17 mouse cellular contexts compared by ENCODE assay signal in genomic region chr7:118738730-118739129, GRCm38 (mm10). TPM values are rescaled to one million over a fixed set of nuclear protein-coding genes. Genes with fewer than 3 reads are reported as not detected.
A peak's percentile ranks its signal among the peaks of the same experiment; 100 is the strongest.
DNase-seq lines count a peak whose midpoint lies in the region; ATAC-seq and TF ChIP-seq lines count a peak whose summit lies in the region.
"Had no signal": no experiment of that assay in that cellular context is flagged by ENCODE, and none has a peak within 500 bp of the region (broad histone marks: within the 10 kb centered on the region; RNA-seq: fewer than 3 reads in every experiment).

No protein-coding gene starts in this region.

- no peak overlapping the region for H3K4me3 ChIP-seq in left cerebral cortex, adult 2 months
- H3K4me3 ChIP-seq: embryonic facial prominence, embryonic 15.5 days; forebrain, embryonic 12.5 days; kidney, embryonic 15.5 days; myocyte had no signal

- DNase-seq in CD4-positive, CD25-positive, alpha-beta regulatory T cell, adult 2 months (ENCODE audit: low read depth, low spot score): peak; percentile 14
- DNase-seq in left cerebral cortex, adult 2 months (ENCODE audit: extremely low spot score in 1 of 2, low spot score in 2 of 2): no peak
- no peak for DNase-seq in left cerebral cortex, adult 9 months (ENCODE audit: low spot score in 2 of 2)
- peak; percentile 18 for DNase-seq in 3T3-L1 (ENCODE audit: low read depth, low spot score)
- DNase-seq in brain, adult 2 months (ENCODE audit: low read depth, low spot score): peak; percentile 32
- no peak for DNase-seq in spleen, postnatal 10 days (ENCODE audit: low spot score in 2 of 2)
- DNase-seq: adrenal gland, postnatal 25 days; cerebellum, postnatal 36 days; heart, postnatal 14 days; lung, postnatal 14 days; right cerebral cortex, adult 18-20 months had no signal

- no peak overlapping the region for H3K27ac ChIP-seq in left cerebral cortex, adult 2 months
- H3K27ac ChIP-seq: embryonic facial prominence, embryonic 15.5 days; forebrain, embryonic 12.5 days; kidney, embryonic 15.5 days had no signal

- TF ChIP-seq CTCF in left cerebral cortex, adult 2 months (IDR thresholded peaks at IDR 0.05): peak; percentile 44

- intact Hi-C loops in left cerebral cortex, adult 2 months (cut with DNase I): no loop called here

- no peak for ATAC-seq in CD4-positive, CD25-positive, alpha-beta regulatory T cell, adult 4 months
- ATAC-seq in frontal cortex, adult (ENCODE audit: low TSS enrichment): no peak

RNA-seq across cellular contexts. Expression of gene Vps35l, which starts 1.3 kb away (rescaled TPM):
- 100 to 1,000 TPM in 1 of 2 experiments, 10 to 100 TPM in 1; 67.3 to 132 TPM for polyA plus RNA-seq in CD4-positive, CD25-positive, alpha-beta regulatory T cell, adult 4 months (2017; shearing (Covaris generic))
- 10 to 100 TPM; 51.8 to 55.5 TPM for total RNA-seq in left cerebral cortex, adult 2 months (2021)

RNA-seq across cellular contexts. Expression of gene Ccp110, which starts 26.4 kb away (rescaled TPM):
- polyA plus RNA-seq in CD4-positive, CD25-positive, alpha-beta regulatory T cell, adult 4 months (2017; shearing (Covaris generic)): 1 to 10 TPM; 4.7 to 7.7 TPM
- 10 to 100 TPM; 47.6 to 47.7 TPM for total RNA-seq in left cerebral cortex, adult 2 months (2021)

RNA-seq across cellular contexts. Expression of gene Gde1, which starts 33.2 kb away (rescaled TPM):
- 10 to 100 TPM; 15.9 to 17.9 TPM for polyA plus RNA-seq in CD4-positive, CD25-positive, alpha-beta regulatory T cell, adult 4 months (2017; shearing (Covaris generic))
- 100 to 1,000 TPM; 236 to 239 TPM for total RNA-seq in left cerebral cortex, adult 2 months (2021)

Comparison
In these comparisons a context has a peak if more than half of its experiments do, and no peak if none do; other contexts are left out.
1. DNase-seq: peak in CD4-positive, CD25-positive, alpha-beta regulatory T cell, adult 2 months (single experiment), 3T3-L1 (single experiment) and brain, adult 2 months (single experiment); none in left cerebral cortex, adult 2 months (0 of 2), left cerebral cortex, adult 9 months (0 of 2) and spleen, postnatal 10 days (0 of 2).